Mouse (Mus musculus) MEL (cell line): ENCODE measurements around the gene Ak3. TPM values are rescaled to one million over a fixed set of nuclear protein-coding genes. Genes with fewer than 3 reads are reported as not detected.

Experiments
- DNase-seq: peaks from one replicate; pipeline ENCODE4 v3.0.0; 2011; ENCODE audit warnings: low read depth, low spot score
- H3K27ac ChIP-seq: 2 replicates; pipeline ENCODE4 v1.5.1; 2012; ENCODE audit warnings: low read depth, mild to moderate bottlenecking, control low read depth, low read length, moderate library complexity; ENCODE audit not compliant: control insufficient read depth
- H3K27me3 ChIP-seq, 2 experiments: fragments of 150-350 bp in 1 of 2; sonication (generic) in 1 of 2; 2 replicates each; pipeline ENCODE4 v1.6.1; 2012; ENCODE audit warnings: low read length in 2 of 2, mild to moderate bottlenecking in 2 of 2, improper control_type of control experiment in 1 of 2, moderate library complexity in 1 of 2; ENCODE audit not compliant: insufficient read depth in 2 of 2, control insufficient read depth in 1 of 2
- H3K36me3 ChIP-seq, 2 experiments: 2 replicates each; pipeline ENCODE4 v1.6.1; 2012 to 2014; ENCODE audit warnings: low read length in 2 of 2, improper control_type of control experiment in 1 of 2, inconsistent platforms in 1 of 2, mild to moderate bottlenecking in 1 of 2; ENCODE audit not compliant: insufficient read depth in 2 of 2, control insufficient read depth in 1 of 2
- H3K4me1 ChIP-seq, 2 experiments: fragments of 150-350 bp in 1 of 2; sonication (generic) in 1 of 2; 2 replicates each; pipeline ENCODE4 v1.6.1; 2012; ENCODE audit warnings: low read length in 2 of 2, improper control_type of control experiment in 1 of 2, mild to moderate bottlenecking in 1 of 2; ENCODE audit not compliant: insufficient read depth in 2 of 2, control insufficient read depth in 1 of 2
- H3K4me3 ChIP-seq, 2 experiments: fragments of 150-350 bp in 1 of 2; sonication (generic) in 1 of 2; 2 replicates each; pipeline ENCODE4 v1.5.1; 2012; ENCODE audit warnings: low read depth in 2 of 2, low read length in 2 of 2, mild to moderate bottlenecking in 2 of 2, moderate library complexity in 2 of 2, control low read depth in 1 of 2, improper control_type of control experiment in 1 of 2; ENCODE audit not compliant: control insufficient read depth in 1 of 2, insufficient read depth in 1 of 2
- H3K79me2 ChIP-seq: 2 replicates; pipeline ENCODE4 v1.6.1; 2012; ENCODE audit warnings: mild to moderate bottlenecking, low read length, moderate library complexity; ENCODE audit not compliant: control insufficient read depth, poor library complexity, insufficient read depth
- H3K9ac ChIP-seq: 2 replicates; pipeline ENCODE4 v1.6.1; 2012; ENCODE audit warnings: low read depth, mild to moderate bottlenecking, control low read depth, low read length, moderate library complexity; ENCODE audit not compliant: control insufficient read depth, poor library complexity, severe bottlenecking
- H3K9me3 ChIP-seq: fragments of 150-350 bp; sonication (generic); replicated peaks from 2 replicates; pipeline ENCODE4 v1.6.1; 2012; ENCODE audit warnings: mild to moderate bottlenecking, low read length, improper control_type of control experiment, moderate library complexity; ENCODE audit not compliant: insufficient read depth
- BHLHE40 ChIP-seq: IDR thresholded peaks from 2 replicates; pipeline ENCODE4 v1.6.1; 2012; ENCODE audit warnings: low read depth, mild to moderate bottlenecking, inconsistent platforms, low read length, improper control_type of control experiment, borderline replicate concordance
- CHD1 ChIP-seq: IDR thresholded peaks from 2 replicates; pipeline ENCODE4 v1.6.1; 2012; ENCODE audit warnings: low read depth, mild to moderate bottlenecking, inconsistent platforms, low read length, improper control_type of control experiment
- CHD2 ChIP-seq: IDR thresholded peaks from 2 replicates; pipeline ENCODE4 v1.6.1; 2011; ENCODE audit warnings: low read length, improper control_type of control experiment
- CTCF ChIP-seq, 3 experiments: IDR thresholded peaks in 2 of 3; conservative IDR thresholded peaks in 1 of 3; 2 replicates each; pipeline ENCODE4 v1.5.1; 2011 to 2012; ENCODE audit warnings: low read length in 3 of 3, low read depth in 2 of 3, mild to moderate bottlenecking in 2 of 3, improper control_type of control experiment in 1 of 3, inconsistent platforms in 1 of 3, mixed read lengths in 1 of 3, moderate library complexity in 1 of 3; ENCODE audit not compliant: control insufficient read depth in 1 of 3, insufficient read depth in 1 of 3, poor library complexity in 1 of 3, severe bottlenecking in 1 of 3
- E2F4 ChIP-seq: IDR thresholded peaks from 2 replicates; pipeline ENCODE4 v1.6.1; 2011; ENCODE audit warnings: low read depth, low read length, improper control_type of control experiment, borderline replicate concordance
- ELF1 ChIP-seq: IDR thresholded peaks from 2 replicates; pipeline ENCODE4 v1.6.1; 2014; ENCODE audit warnings: low read depth, mild to moderate bottlenecking, inconsistent platforms, low read length, improper control_type of control experiment, moderate library complexity
- EP300 ChIP-seq, 2 experiments: IDR thresholded peaks; 2 replicates each; pipeline ENCODE4 v1.6.1; 2011; ENCODE audit warnings: improper control_type of control experiment in 2 of 2, low read length in 2 of 2, low read depth in 1 of 2, mild to moderate bottlenecking in 1 of 2
- ETS1 ChIP-seq: IDR thresholded peaks from 2 replicates; pipeline ENCODE4 v1.6.1; 2012; ENCODE audit warnings: low read depth, mild to moderate bottlenecking, inconsistent platforms, low read length, improper control_type of control experiment, moderate library complexity
- GABPA ChIP-seq: IDR thresholded peaks from 2 replicates; pipeline ENCODE4 v1.6.1; 2012; ENCODE audit warnings: low read depth, mild to moderate bottlenecking, inconsistent platforms, low read length, improper control_type of control experiment, moderate library complexity
- GATA1 ChIP-seq: IDR thresholded peaks from 2 replicates; pipeline ENCODE4 v1.6.1; 2011; ENCODE audit warnings: low read depth, low read length, improper control_type of control experiment
- HCFC1 ChIP-seq: IDR thresholded peaks from 2 replicates; pipeline ENCODE4 v1.6.1; 2012; ENCODE audit warnings: low read depth, mild to moderate bottlenecking, inconsistent platforms, low read length, improper control_type of control experiment, moderate library complexity
- JUND ChIP-seq: IDR thresholded peaks from 2 replicates; pipeline ENCODE4 v1.6.1; 2011; ENCODE audit warnings: low read depth, mild to moderate bottlenecking, improper control_type of control experiment, low read length
- MAFK ChIP-seq: IDR thresholded peaks from 2 replicates; pipeline ENCODE4 v1.6.1; 2011; ENCODE audit warnings: low read depth, mild to moderate bottlenecking, low read length, improper control_type of control experiment, borderline replicate concordance
- MAX ChIP-seq: IDR thresholded peaks from 2 replicates; pipeline ENCODE4 v1.6.1; 2011; ENCODE audit warnings: low read length, improper control_type of control experiment
- MAZ ChIP-seq: IDR thresholded peaks from 2 replicates; pipeline ENCODE4 v1.6.1; 2012; ENCODE audit warnings: low read depth, mild to moderate bottlenecking, inconsistent platforms, low read length, improper control_type of control experiment
- MEF2A ChIP-seq: IDR thresholded peaks from 2 replicates; pipeline ENCODE4 v1.6.1; 2014; ENCODE audit warnings: low read depth, mild to moderate bottlenecking, inconsistent platforms, low read length, improper control_type of control experiment; ENCODE audit not compliant: poor library complexity, insufficient replicate concordance, severe bottlenecking; ENCODE audit errors: extremely low read depth
- MXI1 ChIP-seq: IDR thresholded peaks from 2 replicates; pipeline ENCODE4 v1.6.1; 2011; ENCODE audit warnings: mild to moderate bottlenecking, low read depth, low read length, improper control_type of control experiment
- MYB ChIP-seq: IDR thresholded peaks from 2 replicates; pipeline ENCODE4 v1.6.1; 2011; ENCODE audit warnings: mild to moderate bottlenecking, low read depth, low read length, improper control_type of control experiment
- MYC ChIP-seq: IDR thresholded peaks from 2 replicates; pipeline ENCODE4 v1.6.1; 2011; ENCODE audit warnings: low read depth, mild to moderate bottlenecking, low read length, improper control_type of control experiment, moderate library complexity
- NELFE ChIP-seq: IDR thresholded peaks from 2 replicates; pipeline ENCODE4 v1.6.1; 2011; ENCODE audit warnings: low read depth, low read length, improper control_type of control experiment
- NRF1 ChIP-seq: IDR thresholded peaks from 2 replicates; pipeline ENCODE4 v1.6.1; 2014; ENCODE audit warnings: low read depth, mild to moderate bottlenecking, inconsistent platforms, low read length, improper control_type of control experiment, moderate library complexity; ENCODE audit not compliant: poor library complexity, insufficient read depth, severe bottlenecking
- POLR2AphosphoS2 ChIP-seq: IDR thresholded peaks from 2 replicates; pipeline ENCODE4 v1.6.1; 2011; ENCODE audit warnings: low read length, improper control_type of control experiment
- POLR2AphosphoS5 ChIP-seq: IDR thresholded peaks from 2 replicates; pipeline ENCODE4 v1.6.1; 2012; ENCODE audit warnings: low read depth, borderline replicate concordance, mild to moderate bottlenecking, inconsistent platforms, low read length, moderate library complexity, mixed read lengths
- RAD21 ChIP-seq: IDR thresholded peaks from 2 replicates; pipeline ENCODE4 v1.6.1; 2011; ENCODE audit warnings: mild to moderate bottlenecking, low read depth, low read length, improper control_type of control experiment
- RCOR1 ChIP-seq: IDR thresholded peaks from 2 replicates; pipeline ENCODE4 v1.6.1; 2012; ENCODE audit warnings: low read depth, mild to moderate bottlenecking, inconsistent platforms, low read length, improper control_type of control experiment
- SIN3A ChIP-seq: IDR thresholded peaks from 2 replicates; pipeline ENCODE4 v1.6.1; 2012; ENCODE audit warnings: low read length, improper control_type of control experiment, inconsistent platforms
- SMC3 ChIP-seq: IDR thresholded peaks from 2 replicates; pipeline ENCODE4 v1.6.1; 2011; ENCODE audit warnings: low read depth, low read length, improper control_type of control experiment
- TAL1 ChIP-seq: IDR thresholded peaks from 2 replicates; pipeline ENCODE4 v1.6.1; 2012; ENCODE audit warnings: mild to moderate bottlenecking, inconsistent platforms, low read length, moderate library complexity, mixed read lengths
- TBP ChIP-seq: IDR thresholded peaks from 2 replicates; pipeline ENCODE4 v1.8.0; 2011; ENCODE audit warnings: low read depth, low read length, improper control_type of control experiment
- TCF12 ChIP-seq: IDR thresholded peaks from 2 replicates; pipeline ENCODE4 v1.6.1; 2014; ENCODE audit warnings: low read depth, mild to moderate bottlenecking, inconsistent platforms, low read length, improper control_type of control experiment, moderate library complexity
- USF1 ChIP-seq: IDR thresholded peaks from 2 replicates; pipeline ENCODE4 v1.6.1; 2014; ENCODE audit warnings: low read depth, mild to moderate bottlenecking, inconsistent platforms, low read length, improper control_type of control experiment, moderate library complexity
- USF2 ChIP-seq, 2 experiments: IDR thresholded peaks; 2 replicates each; pipeline ENCODE4 v1.6.1; 2011 to 2012; ENCODE audit warnings: improper control_type of control experiment in 2 of 2, low read length in 2 of 2, borderline replicate concordance in 1 of 2, inconsistent platforms in 1 of 2, low read depth in 1 of 2, mild to moderate bottlenecking in 1 of 2; ENCODE audit not compliant: insufficient read depth in 1 of 2
- ZC3H11A ChIP-seq: IDR thresholded peaks from 2 replicates; pipeline ENCODE4 v1.6.1; 2012; ENCODE audit warnings: low read depth, mild to moderate bottlenecking, inconsistent platforms, low read length, improper control_type of control experiment
- ZMIZ1 ChIP-seq: IDR thresholded peaks from 2 replicates; pipeline ENCODE4 v1.6.1; 2012; ENCODE audit warnings: low read depth, mild to moderate bottlenecking, inconsistent platforms, low read length, improper control_type of control experiment, moderate library complexity
- ZNF384 ChIP-seq: IDR thresholded peaks from 2 replicates; pipeline ENCODE4 v1.6.1; 2012; ENCODE audit warnings: low read depth, mild to moderate bottlenecking, inconsistent platforms, low read length, improper control_type of control experiment
- polyA plus RNA-seq, 2 experiments: library from polyadenylated mRNA; stranded (reverse) in 1 of 2; unstranded in 1 of 2; fragments of >175 nt in 1 of 2; fragments of >200 nt in 1 of 2; gene quantifications; 2 replicates each; pipeline versions ENCODE4 v1.2.1 to v1.2.4; 2012; ENCODE audit warnings: low replicate concordance in 2 of 2, low read depth in 1 of 2; ENCODE audit not compliant: insufficient read length in 2 of 2, insufficient read depth in 1 of 2, missing spikeins in 1 of 2
- total RNA-seq: library from RNA; depleted of rRNA; stranded (reverse); fragments of 300-350 nt; gene quantifications from 2 replicates; pipeline ENCODE4 v1.2.3, GENCODE M21; 2012; rRNA removed

Ak3 gene
- total RNA-seq (41.0 and 47.3 TPM in 2 replicates), polyA plus RNA-seq (10 to 100 TPM; 50.0 to 86.3 TPM)

- H3K9me3 ChIP-seq: no peaks in the 10 kb centered on the region
- no peaks in the 10 kb centered on the region for H3K27me3 ChIP-seq
- H3K79me2 ChIP-seq: peaks cover 26% of the 10 kb centered on the region
- peak within 1 kb of the TSS; percentile 40 for H3K27ac ChIP-seq
- peak within 1 kb of the TSS; percentile 93 to 98 for H3K4me3 ChIP-seq
- peak within 1 kb of the TSS; percentile 84 for H3K9ac ChIP-seq
- peak; percentile 77 for DNase-seq
- H3K36me3 ChIP-seq: peaks cover 0 to 15% of the 10 kb centered on the region in 2 experiments; a peak in 2 of 4 replicates
- H3K4me1 ChIP-seq: peaks cover 4 to 10% of the 10 kb centered on the region in 2 experiments
- TF ChIP-seq HCFC1: no peak; the same call in 1 of the 2 replicates
- TF ChIP-seq RCOR1: no peak
- peak; percentile 35; the same call in 1 of the 2 replicates for TF ChIP-seq SMC3
- TF ChIP-seq SIN3A: no peak
- TF ChIP-seq JUND: no peak
- no peak for TF ChIP-seq MAZ
- no peak for TF ChIP-seq MYB
- peak; percentile 83 for TF ChIP-seq NELFE
- peak; percentile 81 for TF ChIP-seq MXI1
- no peak for TF ChIP-seq POLR2AphosphoS2
- TF ChIP-seq RAD21: peak; percentile 1
- TF ChIP-seq NRF1: peak; percentile 59
- TF ChIP-seq GATA1: no peak
- peak; percentile 68 for TF ChIP-seq MYC
- TF ChIP-seq CTCF (IDR thresholded peaks at IDR 0.05 in 2 of 3, conservative IDR thresholded peaks at IDR 0.05 in 1 of 3; ENCODE audit: control insufficient read depth in 1 of 3, insufficient read depth in 1 of 3, low read depth in 2 of 3, low read length in 3 of 3, poor library complexity in 1 of 3, severe bottlenecking in 1 of 3): peak in 2 of 3 experiments; percentile 28 to 46; a peak in 2 of 6 replicates
- no peak for TF ChIP-seq BHLHE40
- no peak; the same call in 1 of the 2 replicates for TF ChIP-seq TCF12
- no peak for TF ChIP-seq TAL1
- TF ChIP-seq CHD1: 0 out of 2 replicates have a peak, but pooled peaks have one; percentile 60
- no peak for TF ChIP-seq POLR2AphosphoS5
- TF ChIP-seq EP300 (IDR thresholded peaks at IDR 0.05; ENCODE audit: low read depth in 1 of 2, low read length in 2 of 2): no peak
- no peak for TF ChIP-seq MAFK
- TF ChIP-seq CHD2: no peak
- TF ChIP-seq ZMIZ1: peak; percentile 53
- TF ChIP-seq GABPA: no peak
- no peak for TF ChIP-seq TBP
- TF ChIP-seq ZNF384: peak; percentile 70
- TF ChIP-seq USF2 (IDR thresholded peaks at IDR 0.05; ENCODE audit: borderline replicate concordance in 1 of 2, insufficient read depth in 1 of 2, low read depth in 1 of 2, low read length in 2 of 2): no peak
- TF ChIP-seq ETS1: 0 out of 2 replicates have a peak, but pooled peaks have one; percentile 13
- TF ChIP-seq MAX: peak; percentile 36; the same call in 1 of the 2 replicates
- peak; percentile 78 for TF ChIP-seq ELF1
- no peak for TF ChIP-seq MEF2A
- no peak for TF ChIP-seq E2F4
- TF ChIP-seq USF1: no peak
- TF ChIP-seq ZC3H11A: no peak
Observed at GRCm38 (mm10) chr19:29047334-29048170, at the start of gene Ak3. Gene Ak3 (minus strand): TSS chr19:29047961.
